Mouse (Mus musculus) ES-E14 (cell line): ENCODE data around the gene Saxo2. TPM values are rescaled to one million over a fixed set of nuclear protein-coding genes. Genes with fewer than 3 reads are reported as not detected.

ENCODE experiments used
- DNase-seq: peaks from one replicate; pipeline ENCODE4 v3.0.0-alpha.2; 2013; ENCODE audit warnings: low read depth, low spot score
- H3K27ac ChIP-seq: 2 replicates; pipeline ENCODE4 v1.5.1; 2012; ENCODE audit warnings: low read depth, mild to moderate bottlenecking, low read length, moderate library complexity, mixed read lengths; ENCODE audit not compliant: poor library complexity, insufficient read depth, severe bottlenecking
- H3K36me3 ChIP-seq: 2 replicates; pipeline ENCODE4 v1.6.1; 2012; ENCODE audit warnings: mild to moderate bottlenecking, low read length, moderate library complexity, mixed read lengths; ENCODE audit not compliant: control insufficient read depth, poor library complexity, insufficient read depth, severe bottlenecking
- H3K4me1 ChIP-seq, 2 experiments: fragments of 150-350 bp in 1 of 2; sonication (generic) in 1 of 2; 2 replicates each; pipeline ENCODE4 v1.6.1; 2012; ENCODE audit warnings: low read length in 2 of 2, mild to moderate bottlenecking in 1 of 2, mixed read lengths in 1 of 2; ENCODE audit not compliant: control insufficient read depth in 2 of 2, insufficient read depth in 2 of 2, poor library complexity in 1 of 2
- H3K4me3 ChIP-seq, 2 experiments: fragments of 150-350 bp in 1 of 2; sonication (generic) in 1 of 2; 2 replicates each; pipeline ENCODE4 v1.5.1; 2012; ENCODE audit warnings: low read length in 2 of 2, low read depth in 1 of 2, mild to moderate bottlenecking in 1 of 2, mixed read lengths in 1 of 2; ENCODE audit not compliant: insufficient read depth in 1 of 2, poor library complexity in 1 of 2, severe bottlenecking in 1 of 2
- H3K9ac ChIP-seq: 2 replicates; pipeline ENCODE4 v1.6.1; 2012; ENCODE audit warnings: low read depth, mild to moderate bottlenecking, low read length, mixed read lengths; ENCODE audit not compliant: poor library complexity, insufficient read depth, severe bottlenecking
- H3K9me3 ChIP-seq: fragments of 150-350 bp; sonication (generic); 2 replicates; pipeline ENCODE4 v1.6.1; 2012; ENCODE audit warnings: low read depth, mild to moderate bottlenecking, low read length; ENCODE audit not compliant: control insufficient read depth, insufficient read depth
- CHD2 ChIP-seq: IDR thresholded peaks from 2 replicates; pipeline ENCODE4 v1.6.1; 2014; ENCODE audit warnings: mild to moderate bottlenecking, low read depth, low read length, inconsistent platforms
- HCFC1 ChIP-seq: IDR thresholded peaks from 2 replicates; pipeline ENCODE4 v1.6.1; 2012; ENCODE audit warnings: low read length, inconsistent platforms, borderline replicate concordance; ENCODE audit not compliant: insufficient read depth
- MAFK ChIP-seq: IDR thresholded peaks from 2 replicates; pipeline ENCODE4 v1.6.1; 2014; ENCODE audit warnings: mild to moderate bottlenecking, low read depth, low read length, inconsistent platforms; ENCODE audit not compliant: insufficient read depth
- ZC3H11A ChIP-seq: IDR thresholded peaks from 2 replicates; pipeline ENCODE4 v1.6.1; 2012; ENCODE audit warnings: low read depth, mild to moderate bottlenecking, inconsistent platforms, low read length, borderline replicate concordance
- ZNF384 ChIP-seq: IDR thresholded peaks from 2 replicates; pipeline ENCODE4 v1.6.1; 2012; ENCODE audit warnings: low read depth, low read length, inconsistent platforms
- in situ Hi-C, 2 experiments: fragments of 600-800 bp; cut with MboI; formaldehyde crosslinking; loops; one replicate each; pipeline ENCODE4 v1.15.1; 2025; ENCODE audit warnings: low sequenced_read_pairs in 2 of 2, inconsistent platforms in 1 of 2; ENCODE audit not compliant: unreplicated experiment in 2 of 2
- total RNA-seq: library from RNA; depleted of rRNA; stranded (reverse); fragments of 300-350 nt; gene quantifications from 2 replicates; pipeline ENCODE4 v1.2.3, GENCODE M21; 2012; rRNA removed

Gene Saxo2
- 1.1 and 1.2 TPM in 2 replicates for total RNA-seq

GRCm38 (mm10) chr7:82648353-82649080 is at the start of gene Saxo2, which contains the start of gene Efl1:
Saxo2 (minus strand) TSS chr7:82648528.
Efl1 (plus strand) TSS chr7:82648614.
- in situ Hi-C loops: no loop called here
- peak within 1 kb of the TSS; percentile 81 for H3K9ac ChIP-seq
- TF ChIP-seq ZNF384: no peak
- TF ChIP-seq HCFC1: no peak
- TF ChIP-seq ZC3H11A: no peak
- no peak for TF ChIP-seq CHD2
- no peak for TF ChIP-seq MAFK
- H3K4me1 ChIP-seq: peaks cover 0 to 3% of the 10 kb centered on the region in 2 experiments; a peak in 1 of 4 replicates
- H3K36me3 ChIP-seq: no peaks in the 10 kb centered on the region
- 0 out of 2 replicates have a peak, but pooled peaks cover 2% of the 10 kb centered on the region for H3K9me3 ChIP-seq
- peak; percentile 94 for DNase-seq
- H3K27ac ChIP-seq: no peak within 1 kb of the TSS
- H3K4me3 ChIP-seq: peak within 1 kb of the TSS; percentile 76 to 87

- H3K4me1 ChIP-seq: no peaks in the 10 kb centered on the region
- H3K9ac ChIP-seq: no peak overlapping the region
- peak; percentile 45 for DNase-seq
- in situ Hi-C loops: no loop called here
- peaks cover 13% of the 10 kb centered on the region for H3K36me3 ChIP-seq
- H3K27ac ChIP-seq: no peak overlapping the region
- H3K9me3 ChIP-seq: no peaks in the 10 kb centered on the region
- TF ChIP-seq ZNF384 (no peak), ZC3H11A (peak; percentile 35; the same call in 1 of the 2 replicates)
- no peak overlapping the region for H3K4me3 ChIP-seq
Measured at GRCm38 (mm10) chr7:82697668-82698067, 49.3 kb upstream of the Saxo2 start.

- no peak for DNase-seq
- Histone ChIP-seq H3K4me3 (no peak overlapping the region), H3K27ac (no peak overlapping the region), H3K4me1 (peaks cover 0 to 2% of the 10 kb centered on the region in 2 experiments; a peak in 1 of 4 replicates), H3K36me3 (peaks cover 19% of the 10 kb centered on the region), H3K9ac (no peak overlapping the region), H3K9me3 (no peaks in the 10 kb centered on the region)
- in situ Hi-C loops: no loop called here
- TF ChIP-seq MAFK (no peak), HCFC1 (no peak), ZC3H11A (no peak), CHD2 (no peak), ZNF384 (no peak)
Measured at GRCm38 (mm10) chr7:82691021-82691738, 42.9 kb upstream of the Saxo2 start.

GRCm38 (mm10) chr7:82688736-82689135 is 40.4 kb upstream of the Saxo2 start:
- TF ChIP-seq ZC3H11A (no peak), ZNF384 (no peak), MAFK (no peak), CHD2 (no peak), HCFC1 (no peak)
- Histone ChIP-seq H3K9me3 (no peaks in the 10 kb centered on the region), H3K4me3 (no peak overlapping the region), H3K9ac (no peak overlapping the region), H3K4me1 (peaks cover 0 to 2% of the 10 kb centered on the region in 2 experiments; a peak in 1 of 4 replicates), H3K36me3 (peaks cover 27% of the 10 kb centered on the region), H3K27ac (no peak overlapping the region)
- in situ Hi-C loops: no loop called here
- DNase-seq: no peak
